Mouse (Mus musculus) spleen, adult 2 months (tissue): ENCODE measurements around the gene Hmox1.

Experiments used
- CTCF ChIP-seq: fragments of 200-500 bp; IDR thresholded peaks from 2 replicates; pipeline ENCODE4 v1.5.1; 2011; ENCODE audit warnings: mild to moderate bottlenecking, inconsistent platforms; ENCODE audit not compliant: insufficient read depth, insufficient read length, insufficient replicate concordance; ENCODE audit errors: extremely low read depth
- POLR2A ChIP-seq: fragments of 200-500 bp; IDR thresholded peaks from 2 replicates; pipeline ENCODE4 v1.6.1; 2011; ENCODE audit warnings: low read depth, low read length, inconsistent platforms

DNA sequence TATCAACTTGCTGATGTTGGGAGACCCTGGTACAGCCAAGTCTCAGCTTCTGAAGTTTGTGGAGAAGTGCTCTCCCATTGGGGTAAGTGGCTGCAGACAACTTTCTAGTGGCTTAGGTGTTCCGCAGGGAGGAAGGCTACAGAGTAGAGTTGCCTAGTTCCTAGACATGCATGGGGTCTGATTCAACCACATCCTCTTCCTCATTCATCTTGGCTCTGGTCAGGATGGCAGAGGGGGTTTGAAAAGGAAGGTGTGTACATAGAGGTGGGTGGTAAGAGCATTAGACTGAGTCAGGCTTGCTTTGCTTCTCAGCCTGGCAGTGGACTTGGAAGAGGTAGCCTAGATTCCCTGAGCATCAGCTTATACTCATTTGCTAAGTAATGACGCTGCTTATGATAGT, 25.9 kb downstream of the Hmox1 start:
- TF ChIP-seq CTCF = no peak
- no peak for TF ChIP-seq POLR2A
